Mouse (Mus musculus) ES-Bruce4 (cell line): ENCODE data around the gene Gm3636. TPM values are rescaled to one million over a fixed set of nuclear protein-coding genes. Genes with fewer than 3 reads are reported as not detected.
"Not testable (repeated sequence)": the region's sequence is repeated elsewhere in the genome, so short reads cannot be mapped to it uniquely, and the experiment has no call there.

Source experiments
- H3K27ac ChIP-seq: 2 replicates; pipeline ENCODE4 v1.5.1; 2012; ENCODE audit warnings: low read length, inconsistent platforms; ENCODE audit not compliant: insufficient read depth
- H3K27me3 ChIP-seq: 2 replicates; pipeline ENCODE4 v1.6.1; 2012; ENCODE audit warnings: mild to moderate bottlenecking, low read length, inconsistent platforms; ENCODE audit not compliant: control insufficient read depth, poor library complexity, insufficient read depth, severe bottlenecking
- H3K36me3 ChIP-seq: 2 replicates; pipeline ENCODE4 v1.6.1; 2012; ENCODE audit warnings: inconsistent platforms, mild to moderate bottlenecking, low read length, moderate library complexity; ENCODE audit not compliant: control insufficient read depth, poor library complexity, insufficient read depth, severe bottlenecking
- H3K4me1 ChIP-seq: one replicate; pipeline ENCODE4 v1.8.1; 2011; ENCODE audit warnings: low read length; ENCODE audit not compliant: control insufficient read depth, insufficient read depth
- H3K4me3 ChIP-seq: 2 replicates; pipeline ENCODE4 v1.5.1; 2011; ENCODE audit warnings: low read depth, mild to moderate bottlenecking, low read length
- H3K9ac ChIP-seq: 2 replicates; pipeline ENCODE4 v1.6.1; 2012; ENCODE audit warnings: low read depth, mild to moderate bottlenecking, inconsistent platforms; ENCODE audit not compliant: poor library complexity, severe bottlenecking
- H3K9me3 ChIP-seq: replicated peaks from 2 replicates; pipeline ENCODE4 v1.6.1; 2012; ENCODE audit warnings: mild to moderate bottlenecking, low read length, inconsistent platforms; ENCODE audit not compliant: control insufficient read depth, poor library complexity, insufficient read depth, severe bottlenecking
- polyA plus RNA-seq: library from polyadenylated mRNA; stranded (reverse); fragments of >200 nt; gene quantifications from 2 replicates; pipeline ENCODE4 v1.2.4, GENCODE M21; 2011; ENCODE audit warnings: low read depth; ENCODE audit not compliant: missing spikeins, insufficient read depth, insufficient read length

The Gm3636 gene
- polyA plus RNA-seq: 4.4 and 4.9 TPM in 2 replicates

GRCm38 (mm10) chr14:6742232-6742631, at the start of gene Gm3636:
Gm3636 (minus strand) TSS chr14:6742332.
- not testable (repeated sequence) for H3K4me3 ChIP-seq, H3K27me3 ChIP-seq, H3K9me3 ChIP-seq, H3K27ac ChIP-seq, H3K4me1 ChIP-seq, H3K36me3 ChIP-seq, H3K9ac ChIP-seq

- not testable (repeated sequence) for H3K27ac ChIP-seq, H3K4me3 ChIP-seq, H3K36me3 ChIP-seq, H3K27me3 ChIP-seq, H3K9me3 ChIP-seq, H3K9ac ChIP-seq, H3K4me1 ChIP-seq
These were observed 32.2 kb upstream of the Gm3636 start, which contains the start of gene Gm8362 for GRCm38 (mm10) chr14:6774311-6774710. Gm8362 (minus strand) TSS chr14:6774411.

GRCm38 (mm10) chr14:6757231-6757536, 15.1 kb upstream of the Gm3636 start:
- not testable (repeated sequence) for H3K36me3 ChIP-seq, H3K4me1 ChIP-seq, H3K27ac ChIP-seq, H3K27me3 ChIP-seq, H3K9ac ChIP-seq, H3K9me3 ChIP-seq, H3K4me3 ChIP-seq

GRCm38 (mm10) chr14:6756384-6757230, 14.5 kb upstream of the Gm3636 start:
- not testable (repeated sequence) for H3K9ac ChIP-seq, H3K27me3 ChIP-seq, H3K27ac ChIP-seq, H3K4me1 ChIP-seq, H3K9me3 ChIP-seq, H3K36me3 ChIP-seq
- H3K4me3 ChIP-seq: peak overlapping the region; percentile 71

- not testable (repeated sequence) for H3K36me3 ChIP-seq, H3K27ac ChIP-seq, H3K9me3 ChIP-seq, H3K4me3 ChIP-seq, H3K4me1 ChIP-seq, H3K9ac ChIP-seq, H3K27me3 ChIP-seq
These were observed 22.0 kb downstream of the Gm3636 start, which contains the start of gene Gm8050 for GRCm38 (mm10) chr14:6720151-6720550. Gm8050 (minus strand) TSS chr14:6720251.

Other genes starting within 250 kb of the Gm3636 start
- not detected in 2 replicates for gene Gm8356, start 205.0 kb downstream of the Gm3636 start, polyA plus RNA-seq
- gene Gm3629, start 151.7 kb downstream of the Gm3636 start, polyA plus RNA-seq: not detected in 2 replicates
- gene Gm3460, start 119.9 kb downstream of the Gm3636 start, polyA plus RNA-seq: not detected in 2 replicates
- gene Gm10251, start 58.2 kb downstream of the Gm3636 start, polyA plus RNA-seq: 0.57 TPM in 1 of 2 replicates, not detected in the other
- not detected in 2 replicates for gene Gm8050, start 22.1 kb downstream of the Gm3636 start, polyA plus RNA-seq
- not detected in 2 replicates for gene Gm8362, start 32.1 kb upstream of the Gm3636 start, polyA plus RNA-seq
- not detected in 2 replicates for gene Gm3642, start 98.0 kb upstream of the Gm3636 start, polyA plus RNA-seq
- 0.64 TPM in 1 of 2 replicates, not detected in the other for gene Gm3667, start 147.6 kb upstream of the Gm3636 start, polyA plus RNA-seq
- gene Gm6356, start 231.5 kb upstream of the Gm3636 start, polyA plus RNA-seq: not detected in 2 replicates